Mouse (Mus musculus): ENCODE data around the gene Phf6. TPM values are rescaled to one million over a fixed set of nuclear protein-coding genes. Genes with fewer than 3 reads are reported as not detected.

The Phf6 gene
- polyA plus RNA-seq, 1 experiment from 2014 or later, result 16.7 TPM

DNA sequence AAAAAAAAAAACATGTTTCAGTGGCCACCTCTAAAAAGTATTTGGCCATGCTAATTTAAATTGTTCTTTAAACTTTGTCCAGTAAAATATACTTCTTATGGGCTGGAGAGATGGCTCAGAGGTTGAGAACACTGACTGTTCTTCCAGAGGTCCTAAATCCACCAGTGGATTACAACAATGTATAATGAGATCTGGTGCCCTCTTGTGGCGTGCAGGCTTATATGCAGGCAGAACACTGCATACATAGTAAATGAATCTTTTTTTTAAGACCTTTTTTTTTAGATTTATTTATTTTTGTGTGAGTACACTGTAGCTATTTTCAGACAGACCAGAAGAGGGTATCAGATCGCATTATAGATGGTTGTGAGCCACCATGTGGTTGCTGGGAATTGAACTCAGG is 37.6 kb downstream of the Phf6 start:
- Histone ChIP-seq H3K27ac (replicated peaks in 1 of 2; ENCODE audit: control insufficient read depth in 1 of 2, insufficient read depth in 1 of 2, low read depth in 2 of 2, low read length in 2 of 2) (no peak overlapping the region), H3K27me3 (ENCODE audit: control insufficient read depth, insufficient read depth, low read length) (no peaks in the 10 kb centered on the region), H3K9me3 (ENCODE audit: control insufficient read depth, low read length) (no peaks in the 10 kb centered on the region), H3K36me3 (ENCODE audit: control insufficient read depth, insufficient read depth, low read length) (peaks cover 49% of the 10 kb centered on the region), H3K4me3 (ENCODE audit: control insufficient read depth in 1 of 2, insufficient read depth in 1 of 2, low read depth in 1 of 2, low read length in 2 of 2) (no peak overlapping the region), H3K9ac (ENCODE audit: low read length) (no peak overlapping the region), H3K4me1 (ENCODE audit: control insufficient read depth in 2 of 2, insufficient read depth in 2 of 2, low read length in 2 of 2) (no peaks in the 10 kb centered on the region), H3K4me2 (ENCODE audit: low read length) (no peak overlapping the region)
- no peak for ATAC-seq (ENCODE audit: insufficient number of reproducible peaks, insufficient read depth, low FRiP score, low read depth)
- 56% methylated on average over 2 of the region's 2 CpGs for WGBS

DNA sequence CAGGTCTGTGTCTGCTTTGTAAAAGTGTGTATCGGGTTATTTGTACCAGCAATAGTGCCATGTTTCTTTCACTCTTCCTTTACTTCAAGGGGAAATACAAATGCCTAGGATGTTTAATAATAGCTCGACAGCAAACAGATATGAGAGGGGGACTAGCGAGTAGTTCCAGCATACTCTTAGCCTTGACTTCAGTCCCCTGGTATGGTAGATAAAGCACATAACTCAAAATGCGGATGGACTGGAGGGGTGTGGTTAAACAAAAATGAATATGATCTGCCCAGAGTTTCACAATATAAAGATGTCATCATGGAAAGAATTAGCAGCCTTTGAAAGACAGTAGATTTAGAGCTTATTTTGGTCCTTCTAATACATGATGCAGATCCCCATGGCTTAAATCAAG is 44.9 kb downstream of the Phf6 start:
- H3K4me1 ChIP-seq (ENCODE audit: control insufficient read depth in 2 of 2, insufficient read depth in 2 of 2, low read length in 2 of 2), result peaks cover 3% of the 10 kb centered on the region in 2 experiments; a peak in 2 of 4 replicates
- no peak overlapping the region for H3K4me3 ChIP-seq (ENCODE audit: control insufficient read depth in 1 of 2, insufficient read depth in 1 of 2, low read depth in 1 of 2, low read length in 2 of 2)
- no peak overlapping the region for H3K9ac ChIP-seq (ENCODE audit: low read length)
- no peaks in the 10 kb centered on the region for H3K9me3 ChIP-seq (ENCODE audit: control insufficient read depth, low read length)
- H3K27ac ChIP-seq (replicated peaks in 1 of 2; ENCODE audit: control insufficient read depth in 1 of 2, insufficient read depth in 1 of 2, low read depth in 2 of 2, low read length in 2 of 2), result peak overlapping the region; percentile 45 to 61; a peak in 3 of 4 replicates
- H3K4me2 ChIP-seq (ENCODE audit: low read length), result no peak overlapping the region
- WGBS, result 35% methylated on average over 4 of the region's 4 CpGs
- no peak for ATAC-seq (ENCODE audit: insufficient number of reproducible peaks, insufficient read depth, low FRiP score, low read depth)
- peaks cover 25% of the 10 kb centered on the region for H3K36me3 ChIP-seq (ENCODE audit: control insufficient read depth, insufficient read depth, low read length)
- H3K27me3 ChIP-seq (ENCODE audit: control insufficient read depth, insufficient read depth, low read length), result no peaks in the 10 kb centered on the region

DNA sequence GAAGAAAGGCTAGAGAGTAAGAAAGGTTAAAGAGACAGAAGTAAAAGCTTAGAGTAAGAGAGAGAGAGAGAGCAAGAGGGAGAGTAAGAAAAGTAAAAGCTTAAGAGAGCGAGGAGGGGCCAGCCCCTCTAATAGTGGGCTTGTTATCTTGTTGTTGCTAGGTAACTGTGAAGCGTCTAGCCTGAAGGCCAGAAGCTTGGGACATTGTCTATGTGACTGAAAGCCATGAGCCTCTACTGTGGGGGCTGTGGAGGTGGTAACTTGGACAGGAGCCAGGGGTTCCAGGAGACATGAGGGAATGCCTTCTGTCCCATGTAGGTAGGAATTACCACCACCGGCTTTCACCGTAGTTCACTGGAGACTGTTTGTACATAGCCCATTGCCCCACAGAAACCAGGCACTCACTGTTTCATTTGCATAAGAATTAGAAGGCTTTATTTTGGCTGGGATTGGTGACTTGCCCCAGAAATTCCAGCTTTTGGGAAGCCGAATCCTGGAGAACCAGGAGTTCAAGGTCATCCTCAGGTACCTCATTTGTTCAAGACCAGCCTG is 49.6 kb downstream of the Phf6 start:
- no peaks in the 10 kb centered on the region for H3K36me3 ChIP-seq (ENCODE audit: control insufficient read depth, insufficient read depth, low read length)
- WGBS, result 43% methylated on average over 5 of the region's 5 CpGs
- H3K4me2 ChIP-seq (ENCODE audit: low read length), result peak overlapping the region; percentile 18; the same call in 1 of the 2 replicates
- H3K9ac ChIP-seq (ENCODE audit: low read length), result no peak overlapping the region
- peak overlapping the region; percentile 66 to 67 for H3K27ac ChIP-seq (replicated peaks in 1 of 2; ENCODE audit: control insufficient read depth in 1 of 2, insufficient read depth in 1 of 2, low read depth in 2 of 2, low read length in 2 of 2)
- H3K27me3 ChIP-seq (ENCODE audit: control insufficient read depth, insufficient read depth, low read length), result no peaks in the 10 kb centered on the region
- ATAC-seq (ENCODE audit: insufficient number of reproducible peaks, insufficient read depth, low FRiP score, low read depth), result peak; percentile 69; the same call in 1 of the 2 replicates
- H3K4me3 ChIP-seq (ENCODE audit: control insufficient read depth in 1 of 2, insufficient read depth in 1 of 2, low read depth in 1 of 2, low read length in 2 of 2), result no peak overlapping the region
- peaks cover 3% of the 10 kb centered on the region in 2 experiments; a peak in 3 of 4 replicates for H3K4me1 ChIP-seq (ENCODE audit: control insufficient read depth in 2 of 2, insufficient read depth in 2 of 2, low read length in 2 of 2)
- H3K9me3 ChIP-seq (ENCODE audit: control insufficient read depth, low read length), result no peaks in the 10 kb centered on the region

DNA sequence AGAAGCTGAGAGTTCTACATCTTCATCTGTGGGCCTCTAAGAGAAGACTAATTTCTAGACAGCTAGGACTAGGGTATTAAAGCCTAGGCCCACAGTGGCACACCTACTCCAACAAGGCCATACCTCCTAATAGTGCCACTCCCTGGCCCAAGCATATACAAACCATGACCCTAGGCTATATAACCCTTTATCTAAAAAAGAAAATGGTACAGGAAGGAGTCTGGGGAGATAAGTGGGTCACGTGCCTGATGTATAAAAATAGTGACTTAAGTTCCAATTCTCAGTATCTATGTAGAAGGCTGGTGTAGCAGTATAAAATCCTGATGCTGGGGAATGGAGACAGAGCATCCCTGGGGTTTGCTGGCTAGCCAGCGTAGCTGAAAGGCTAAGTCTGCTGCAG is 53.1 kb downstream of the Phf6 start:
- no peaks in the 10 kb centered on the region for H3K36me3 ChIP-seq (ENCODE audit: control insufficient read depth, insufficient read depth, low read length)
- H3K27ac ChIP-seq (replicated peaks in 1 of 2; ENCODE audit: control insufficient read depth in 1 of 2, insufficient read depth in 1 of 2, low read depth in 2 of 2, low read length in 2 of 2), result no peak overlapping the region
- H3K4me1 ChIP-seq (ENCODE audit: control insufficient read depth in 2 of 2, insufficient read depth in 2 of 2, low read length in 2 of 2), result peaks cover 0 to 3% of the 10 kb centered on the region in 2 experiments; a peak in 3 of 4 replicates
- no peak overlapping the region for H3K4me2 ChIP-seq (ENCODE audit: low read length)
- no peak overlapping the region for H3K9ac ChIP-seq (ENCODE audit: low read length)
- no peaks in the 10 kb centered on the region for H3K27me3 ChIP-seq (ENCODE audit: control insufficient read depth, insufficient read depth, low read length)
- ATAC-seq (ENCODE audit: insufficient number of reproducible peaks, insufficient read depth, low FRiP score, low read depth), result no peak
- no peaks in the 10 kb centered on the region for H3K9me3 ChIP-seq (ENCODE audit: control insufficient read depth, low read length)
- H3K4me3 ChIP-seq (ENCODE audit: control insufficient read depth in 1 of 2, insufficient read depth in 1 of 2, low read depth in 1 of 2, low read length in 2 of 2), result no peak overlapping the region
- WGBS, result 64% methylated on average over 2 of the region's 2 CpGs

DNA sequence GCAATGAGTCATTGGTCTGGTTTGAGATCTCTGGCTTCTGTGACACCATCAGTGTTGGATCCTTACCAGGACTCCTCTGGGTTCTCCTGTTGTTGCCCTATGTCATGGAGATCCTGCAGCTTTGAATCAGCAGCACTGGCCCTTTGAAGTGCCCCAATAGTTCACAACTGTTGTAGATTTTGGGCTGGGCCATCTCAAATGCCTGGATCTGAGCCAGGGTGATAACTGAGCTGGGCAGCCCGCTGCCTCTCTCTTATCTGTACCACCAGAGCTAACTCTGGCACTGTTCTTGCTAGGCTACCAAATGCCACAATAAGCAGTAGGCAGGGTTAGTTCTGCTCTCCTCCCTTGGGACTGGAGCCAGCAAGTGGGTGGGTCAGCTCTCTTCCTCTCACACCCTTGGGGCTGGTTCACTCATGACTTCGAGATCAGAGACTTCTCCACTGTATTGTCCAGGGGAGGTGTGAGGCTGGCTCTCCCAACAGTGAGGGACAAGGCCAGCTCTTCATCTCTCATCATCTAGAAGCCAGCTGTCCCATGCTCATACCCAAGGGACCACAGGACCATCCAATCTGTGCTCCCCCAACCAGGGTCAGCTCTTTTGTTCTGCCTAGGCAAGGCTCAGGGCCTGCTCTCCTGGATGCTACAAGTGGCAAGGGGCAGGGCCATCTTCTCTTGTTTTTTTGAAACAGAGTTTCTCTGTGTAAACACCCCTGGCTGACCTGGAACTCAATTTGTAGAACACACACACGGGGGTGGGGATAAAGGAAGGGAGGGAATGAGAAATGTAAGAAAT is 59.3 kb downstream of the Phf6 start:
- peaks cover 0 to 4% of the 10 kb centered on the region in 2 experiments; a peak in 3 of 4 replicates for H3K4me1 ChIP-seq (ENCODE audit: control insufficient read depth in 2 of 2, insufficient read depth in 2 of 2, low read length in 2 of 2)
- no peak overlapping the region for H3K4me2 ChIP-seq (ENCODE audit: low read length)
- 24% methylated on average over 3 of the region's 3 CpGs for WGBS
- H3K27me3 ChIP-seq (ENCODE audit: control insufficient read depth, insufficient read depth, low read length), result no peaks in the 10 kb centered on the region
- H3K9me3 ChIP-seq (ENCODE audit: control insufficient read depth, low read length), result no peaks in the 10 kb centered on the region
- no peak overlapping the region for H3K4me3 ChIP-seq (ENCODE audit: control insufficient read depth in 1 of 2, insufficient read depth in 1 of 2, low read depth in 1 of 2, low read length in 2 of 2)
- peak overlapping the region; percentile 83 for H3K27ac ChIP-seq (replicated peaks in 1 of 2; ENCODE audit: control insufficient read depth in 1 of 2, insufficient read depth in 1 of 2, low read depth in 2 of 2, low read length in 2 of 2)
- no peak overlapping the region for H3K9ac ChIP-seq (ENCODE audit: low read length)
- ATAC-seq (ENCODE audit: insufficient number of reproducible peaks, insufficient read depth, low FRiP score, low read depth), result peak; percentile 94
- no peaks in the 10 kb centered on the region for H3K36me3 ChIP-seq (ENCODE audit: control insufficient read depth, insufficient read depth, low read length)

DNA sequence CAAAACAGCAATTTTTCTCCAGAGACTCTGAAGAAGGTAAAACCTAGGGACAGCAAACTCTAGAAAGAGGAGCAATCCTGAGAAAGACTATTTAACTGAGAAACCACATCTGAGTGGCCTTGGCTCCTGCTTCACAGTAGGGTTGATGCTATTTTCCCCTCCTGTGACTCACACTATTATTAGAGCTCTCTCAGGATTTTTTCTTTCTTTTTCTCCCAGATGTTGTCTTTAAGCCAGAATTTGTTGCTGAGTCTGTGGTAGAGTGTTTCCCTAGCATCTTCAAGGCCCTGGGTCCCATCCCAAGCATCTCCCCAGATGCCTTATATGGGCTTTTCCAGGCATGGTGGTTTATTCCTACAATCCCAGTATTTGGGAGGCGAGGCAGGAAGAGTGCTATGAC is 60.1 kb downstream of the Phf6 start:
- H3K27ac ChIP-seq (replicated peaks in 1 of 2; ENCODE audit: control insufficient read depth in 1 of 2, insufficient read depth in 1 of 2, low read depth in 2 of 2, low read length in 2 of 2), result peak overlapping the region in 1 of 2 experiments; percentile 83; a peak in 1 of 4 replicates
- H3K36me3 ChIP-seq (ENCODE audit: control insufficient read depth, insufficient read depth, low read length), result no peaks in the 10 kb centered on the region
- ATAC-seq (ENCODE audit: insufficient number of reproducible peaks, insufficient read depth, low FRiP score, low read depth), result no peak
- no peaks in the 10 kb centered on the region for H3K27me3 ChIP-seq (ENCODE audit: control insufficient read depth, insufficient read depth, low read length)
- H3K4me1 ChIP-seq (ENCODE audit: control insufficient read depth in 2 of 2, insufficient read depth in 2 of 2, low read length in 2 of 2), result peaks cover 0 to 4% of the 10 kb centered on the region in 2 experiments; a peak in 3 of 4 replicates
- no peak overlapping the region for H3K4me3 ChIP-seq (ENCODE audit: control insufficient read depth in 1 of 2, insufficient read depth in 1 of 2, low read depth in 1 of 2, low read length in 2 of 2)
- 71% methylated on average over 1 of the region's 1 CpGs for WGBS
- no peak overlapping the region for H3K4me2 ChIP-seq (ENCODE audit: low read length)
- H3K9me3 ChIP-seq (ENCODE audit: control insufficient read depth, low read length), result no peaks in the 10 kb centered on the region
- H3K9ac ChIP-seq (ENCODE audit: low read length), result no peak overlapping the region

DNA sequence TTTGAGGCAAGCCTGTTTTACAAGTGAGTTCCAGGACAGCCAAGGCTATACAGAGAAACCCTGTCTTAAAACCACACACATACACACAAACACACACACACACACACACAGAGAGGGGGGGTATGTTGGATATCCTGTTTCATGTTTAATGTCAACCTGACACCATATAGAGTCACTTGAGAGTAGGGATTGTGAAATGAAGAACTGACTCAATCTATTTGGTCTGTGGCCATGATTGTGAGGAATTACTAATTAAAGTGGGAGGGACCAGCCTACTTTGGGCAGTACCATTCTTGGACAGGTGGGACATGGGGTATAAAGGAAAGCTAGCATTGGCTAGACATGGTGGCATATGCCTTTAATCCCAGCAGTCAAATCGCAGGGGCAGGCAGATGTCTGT is 60.6 kb downstream of the Phf6 start:
- H3K27ac ChIP-seq (replicated peaks in 1 of 2; ENCODE audit: control insufficient read depth in 1 of 2, insufficient read depth in 1 of 2, low read depth in 2 of 2, low read length in 2 of 2), result no peak overlapping the region
- H3K36me3 ChIP-seq (ENCODE audit: control insufficient read depth, insufficient read depth, low read length), result no peaks in the 10 kb centered on the region
- no peak overlapping the region for H3K4me3 ChIP-seq (ENCODE audit: control insufficient read depth in 1 of 2, insufficient read depth in 1 of 2, low read depth in 1 of 2, low read length in 2 of 2)
- H3K4me1 ChIP-seq (ENCODE audit: control insufficient read depth in 2 of 2, insufficient read depth in 2 of 2, low read length in 2 of 2), result peaks cover 0 to 4% of the 10 kb centered on the region in 2 experiments; a peak in 3 of 4 replicates
- ATAC-seq (ENCODE audit: insufficient number of reproducible peaks, insufficient read depth, low FRiP score, low read depth), result no peak
- 85% methylated on average over 1 of the region's 1 CpGs for WGBS
- no peak overlapping the region for H3K9ac ChIP-seq (ENCODE audit: low read length)
- H3K9me3 ChIP-seq (ENCODE audit: control insufficient read depth, low read length), result no peaks in the 10 kb centered on the region
- H3K27me3 ChIP-seq (ENCODE audit: control insufficient read depth, insufficient read depth, low read length), result no peaks in the 10 kb centered on the region
- H3K4me2 ChIP-seq (ENCODE audit: low read length), result no peak overlapping the region

Data from heart, embryonic 14.5 days (tissue).